Mouse (Mus musculus) midbrain, embryonic 12.5 days (tissue): ENCODE measurements at regions not wholly inside any gene's neighbourhood (a gene's known extent, or its start where the extent isn't known, plus 50 kb on each side); places are given as distances from the start of the nearest gene placed in this dataset.
A peak's percentile ranks its signal among the peaks of the same experiment; 100 is the strongest.

Source experiments
- ATAC-seq: fragments of 200-750 bp; cut with Nextera tagmentation; 2 replicates; pipeline ENCODE4 v1.8.0; 2017; ENCODE audit warnings: low read depth, moderate TSS enrichment, moderate library complexity; ENCODE audit not compliant: low FRiP score
- H3K27ac ChIP-seq: fragments of 300-500 bp; sonication (generic); replicated peaks from 2 replicates; pipeline ENCODE4 v1.5.1; 2016; ENCODE audit warnings: mild to moderate bottlenecking
- H3K27me3 ChIP-seq: fragments of 300-500 bp; sonication (generic); 2 replicates; pipeline ENCODE4 v1.6.1; 2016; ENCODE audit warnings: mild to moderate bottlenecking
- H3K36me3 ChIP-seq: fragments of 300-500 bp; sonication (generic); 2 replicates; pipeline ENCODE4 v1.6.1; 2016
- H3K4me1 ChIP-seq: fragments of 300-500 bp; sonication (generic); 2 replicates; pipeline ENCODE4 v1.6.1; 2016
- H3K4me2 ChIP-seq: fragments of 300-500 bp; sonication (generic); replicated peaks from 2 replicates; pipeline ENCODE4 v1.6.1; 2016; ENCODE audit warnings: mild to moderate bottlenecking, moderate library complexity
- H3K4me3 ChIP-seq: fragments of 300-500 bp; sonication (generic); 2 replicates; pipeline ENCODE4 v1.5.1; 2016; ENCODE audit warnings: mild to moderate bottlenecking
- H3K9ac ChIP-seq: fragments of 300-500 bp; sonication (generic); replicated peaks from 2 replicates; pipeline ENCODE4 v1.6.1; 2016; ENCODE audit warnings: mild to moderate bottlenecking, moderate library complexity
- H3K9me3 ChIP-seq: fragments of 300-500 bp; sonication (generic); 2 replicates; pipeline ENCODE4 v1.6.1; 2016; ENCODE audit warnings: mild to moderate bottlenecking
- WGBS: fragments of 180-500 bp; shearing (Covaris S2); methylation state at CpG from one replicate; pipeline ENCODE4 v1.1.7; 2016; 5-methylcytosine and 5-hydroxymethylcytosine counted together

- no peak overlapping the region for H3K9ac ChIP-seq
- peak overlapping the region; percentile 26; the same call in 1 of the 2 replicates for H3K4me2 ChIP-seq
- no peak overlapping the region for H3K4me3 ChIP-seq
- 66% methylated on average over 10 of the region's 10 CpGs for WGBS
- H3K4me1 ChIP-seq = peaks cover 8% of the 10 kb centered on the region
- no peak overlapping the region for H3K27ac ChIP-seq
- no peaks in the 10 kb centered on the region for H3K9me3 ChIP-seq
- no peaks in the 10 kb centered on the region for H3K36me3 ChIP-seq
- no peaks in the 10 kb centered on the region for H3K27me3 ChIP-seq
- peak; percentile 51; the same call in 1 of the 2 replicates for ATAC-seq
Observed at GRCm38 (mm10) chr1:151095344-151096050, 86.8 kb upstream of the Gm47985 start.

- WGBS = 38% methylated on average over 9 of the region's 9 CpGs
- H3K27ac ChIP-seq = no peak overlapping the region
- peak; percentile 75 for ATAC-seq
- H3K9ac ChIP-seq = no peak overlapping the region
- peaks cover 8% of the 10 kb centered on the region for H3K4me1 ChIP-seq
- H3K27me3 ChIP-seq = no peaks in the 10 kb centered on the region
- peak overlapping the region; percentile 26; the same call in 1 of the 2 replicates for H3K4me2 ChIP-seq
- H3K4me3 ChIP-seq = no peak overlapping the region
- no peaks in the 10 kb centered on the region for H3K9me3 ChIP-seq
- no peaks in the 10 kb centered on the region for H3K36me3 ChIP-seq
Observed at GRCm38 (mm10) chr1:151096079-151096478, 86.3 kb upstream of the Gm47985 start.

- no peaks in the 10 kb centered on the region for H3K27me3 ChIP-seq
- peaks cover 8% of the 10 kb centered on the region for H3K4me1 ChIP-seq
- no peaks in the 10 kb centered on the region for H3K36me3 ChIP-seq
- ATAC-seq = no peak
- H3K9ac ChIP-seq = no peak overlapping the region
- no peaks in the 10 kb centered on the region for H3K9me3 ChIP-seq
- no peak overlapping the region for H3K4me3 ChIP-seq
- no peak overlapping the region for H3K27ac ChIP-seq
- no peak overlapping the region for H3K4me2 ChIP-seq
- WGBS = 100% methylated on average over 1 of the region's 1 CpGs
Observed at GRCm38 (mm10) chr1:151097506-151097905, 84.8 kb upstream of the Gm47985 start.

GRCm38 (mm10) chr1:151098763-151099162 lies 83.6 kb upstream of the Gm47985 start:
- no peak for ATAC-seq
- WGBS = 72% methylated on average over 1 of the region's 1 CpGs
- no peak overlapping the region for H3K9ac ChIP-seq

GRCm38 (mm10) chr1:151100565-151101483 lies 81.5 kb upstream of the Gm47985 start:
- Histone ChIP-seq H3K4me1 (peaks cover 5% of the 10 kb centered on the region), H3K4me3 (no peak overlapping the region), H3K36me3 (no peaks in the 10 kb centered on the region), H3K4me2 (no peak overlapping the region), H3K27me3 (no peaks in the 10 kb centered on the region), H3K9ac (no peak overlapping the region), H3K27ac (no peak overlapping the region), H3K9me3 (no peaks in the 10 kb centered on the region)
- ATAC-seq = no peak
- WGBS = 87% methylated on average over 12 of the region's 12 CpGs

More at GRCm38 (mm10) chr1:151098763-151099162, 83.6 kb upstream of the Gm47985 start:
- Histone ChIP-seq H3K27me3 (no peaks in the 10 kb centered on the region), H3K36me3 (no peaks in the 10 kb centered on the region), H3K4me1 (peaks cover 8% of the 10 kb centered on the region), H3K9me3 (no peaks in the 10 kb centered on the region), H3K4me3 (no peak overlapping the region), H3K4me2 (no peak overlapping the region), H3K27ac (no peak overlapping the region)

GRCm38 (mm10) chr1:151101516-151101915 lies 80.8 kb upstream of the Gm47985 start:
- no peak overlapping the region for H3K4me3 ChIP-seq
- no peaks in the 10 kb centered on the region for H3K9me3 ChIP-seq
- no peak overlapping the region for H3K27ac ChIP-seq
- no peak overlapping the region for H3K4me2 ChIP-seq
- no peaks in the 10 kb centered on the region for H3K27me3 ChIP-seq
- H3K4me1 ChIP-seq = no peaks in the 10 kb centered on the region
- WGBS = 76% methylated on average over 1 of the region's 1 CpGs
- H3K9ac ChIP-seq = no peak overlapping the region
- no peaks in the 10 kb centered on the region for H3K36me3 ChIP-seq
- ATAC-seq = no peak

- H3K4me2 ChIP-seq = no peak overlapping the region
- no peak overlapping the region for H3K27ac ChIP-seq
- H3K27me3 ChIP-seq = no peaks in the 10 kb centered on the region
- H3K4me1 ChIP-seq = no peaks in the 10 kb centered on the region
- no peak for ATAC-seq
- 79% methylated on average over 3 of the region's 3 CpGs for WGBS
- H3K9me3 ChIP-seq = no peaks in the 10 kb centered on the region
- H3K4me3 ChIP-seq = no peak overlapping the region
- no peak overlapping the region for H3K9ac ChIP-seq
- H3K36me3 ChIP-seq = no peaks in the 10 kb centered on the region
Observed at GRCm38 (mm10) chr1:151102061-151102460, 80.3 kb upstream of the Gm47985 start.

- WGBS = 87% methylated on average over 16 of the region's 16 CpGs
- no peaks in the 10 kb centered on the region for H3K27me3 ChIP-seq
- H3K36me3 ChIP-seq = no peaks in the 10 kb centered on the region
- H3K4me1 ChIP-seq = no peaks in the 10 kb centered on the region
- no peaks in the 10 kb centered on the region for H3K9me3 ChIP-seq
- H3K4me2 ChIP-seq = no peak overlapping the region
- H3K27ac ChIP-seq = no peak overlapping the region
- ATAC-seq = no peak
- no peak overlapping the region for H3K4me3 ChIP-seq
- H3K9ac ChIP-seq = no peak overlapping the region
Observed at GRCm38 (mm10) chr1:151102646-151103391, 79.5 kb upstream of the Gm47985 start.

GRCm38 (mm10) chr1:151103522-151104037 lies 78.8 kb upstream of the Gm47985 start:
- Histone ChIP-seq H3K9me3 (no peaks in the 10 kb centered on the region), H3K4me1 (no peaks in the 10 kb centered on the region), H3K4me3 (no peak overlapping the region), H3K27me3 (no peaks in the 10 kb centered on the region), H3K36me3 (no peaks in the 10 kb centered on the region), H3K4me2 (no peak overlapping the region), H3K27ac (no peak overlapping the region), H3K9ac (no peak overlapping the region)
- 75% methylated on average over 6 of the region's 6 CpGs for WGBS
- ATAC-seq = no peak

- H3K4me3 ChIP-seq = no peak overlapping the region
- H3K36me3 ChIP-seq = no peaks in the 10 kb centered on the region
- 89% methylated on average over 5 of the region's 5 CpGs for WGBS
- no peak overlapping the region for H3K4me2 ChIP-seq
- H3K4me1 ChIP-seq = no peaks in the 10 kb centered on the region
- no peak overlapping the region for H3K9ac ChIP-seq
- no peak overlapping the region for H3K27ac ChIP-seq
- no peaks in the 10 kb centered on the region for H3K27me3 ChIP-seq
- no peaks in the 10 kb centered on the region for H3K9me3 ChIP-seq
- no peak for ATAC-seq
Observed at GRCm38 (mm10) chr1:151104346-151104745, 78.0 kb upstream of the Gm47985 start.

GRCm38 (mm10) chr1:151104806-151105205 lies 77.5 kb upstream of the Gm47985 start:
- H3K4me3 ChIP-seq = no peak overlapping the region
- H3K9me3 ChIP-seq = no peaks in the 10 kb centered on the region
- no peaks in the 10 kb centered on the region for H3K4me1 ChIP-seq
- WGBS = 95% methylated on average over 2 of the region's 2 CpGs
- ATAC-seq = no peak
- no peaks in the 10 kb centered on the region for H3K27me3 ChIP-seq
- H3K9ac ChIP-seq = no peak overlapping the region
- no peaks in the 10 kb centered on the region for H3K36me3 ChIP-seq
- no peak overlapping the region for H3K4me2 ChIP-seq
- no peak overlapping the region for H3K27ac ChIP-seq
